Mouse (Mus musculus) liver, embryonic 16.5 days (tissue): ENCODE data around the gene Maged1. TPM values are rescaled to one million over a fixed set of nuclear protein-coding genes. Genes with fewer than 3 reads are reported as not detected.

Source experiments
- ATAC-seq: fragments of 200-750 bp; cut with Nextera tagmentation; 2 replicates; pipeline ENCODE4 v1.8.0; 2017; ENCODE audit warnings: low read depth, mild to moderate bottlenecking, moderate number of reproducible peaks, moderate library complexity
- H3K27ac ChIP-seq: fragments of 300-500 bp; sonication (generic); 2 replicates; pipeline ENCODE4 v1.5.1; 2014; ENCODE audit warnings: mild to moderate bottlenecking, low read length
- H3K27me3 ChIP-seq: fragments of 300-500 bp; sonication (generic); 2 replicates; pipeline ENCODE4 v1.6.1; 2014; ENCODE audit warnings: low read depth, low read length, mixed read lengths; ENCODE audit not compliant: control insufficient read depth, insufficient read depth
- H3K36me3 ChIP-seq: fragments of 300-500 bp; sonication (generic); 2 replicates; pipeline ENCODE4 v1.6.1; 2014; ENCODE audit warnings: mild to moderate bottlenecking; ENCODE audit not compliant: control insufficient read depth, insufficient read depth
- H3K4me1 ChIP-seq: fragments of 300-500 bp; sonication (generic); 2 replicates; pipeline ENCODE4 v1.6.1; 2014; ENCODE audit warnings: low read depth, low read length, mixed read lengths; ENCODE audit not compliant: control insufficient read depth
- H3K4me2 ChIP-seq: fragments of 300-500 bp; sonication (generic); 2 replicates; pipeline ENCODE4 v1.6.1; 2014; ENCODE audit warnings: low read depth, low read length, mixed read lengths
- H3K4me3 ChIP-seq: fragments of 300-500 bp; sonication (generic); 2 replicates; pipeline ENCODE4 v1.5.1; 2014; ENCODE audit warnings: low read depth, mild to moderate bottlenecking, low read length
- H3K9ac ChIP-seq: fragments of 300-500 bp; sonication (generic); 2 replicates; pipeline ENCODE4 v1.6.1; 2014; ENCODE audit warnings: low read depth, low read length
- H3K9me3 ChIP-seq: fragments of 300-500 bp; sonication (generic); replicated peaks from 2 replicates; pipeline ENCODE4 v1.6.1; 2016; ENCODE audit warnings: low read length; ENCODE audit not compliant: control insufficient read depth
- WGBS: fragments of 180-500 bp; shearing (Covaris S2); extraction: QIAGEN DNeasy Blood & Tissue Kit; methylation state at CpG from one replicate; pipeline ENCODE4 v1.1.7; 2014; ENCODE audit not compliant: insufficient replicate concordance; 5-methylcytosine and 5-hydroxymethylcytosine counted together
- polyA plus RNA-seq: library from polyadenylated mRNA; unstranded; fragments of >200 nt; fragmentation: Nextera tagmentation; extraction: Ambion mirVana; gene quantifications from 2 replicates; pipeline ENCODE4 v1.2.1, GENCODE M21; 2015

Maged1 gene
- polyA plus RNA-seq: 74.9 and 84.6 TPM in 2 replicates

GRCm38 (mm10) chrX:94541918-94542355 lies at the start of gene Maged1:
Gene Maged1, minus strand, starts transcription at chrX:94542143.
- H3K27ac ChIP-seq: no peak within 1 kb of the TSS
- peak within 1 kb of the TSS; percentile 64 for H3K4me3 ChIP-seq
- no peaks in the 10 kb centered on the region for H3K36me3 ChIP-seq
- H3K27me3 ChIP-seq: peaks cover 33% of the 10 kb centered on the region
- no peaks in the 10 kb centered on the region; the same call in 1 of the 2 replicates for H3K4me1 ChIP-seq
- no peaks in the 10 kb centered on the region for H3K9me3 ChIP-seq
- H3K9ac ChIP-seq: peak within 1 kb of the TSS; percentile 58
- peak within 1 kb of the TSS; percentile 64 for H3K4me2 ChIP-seq
- WGBS: 28% methylated on average over 32 of the region's 32 CpGs
- peak; percentile 88 for ATAC-seq

- Histone ChIP-seq H3K4me3 (no peak overlapping the region), H3K27me3 (no peaks in the 10 kb centered on the region), H3K36me3 (no peaks in the 10 kb centered on the region), H3K9me3 (no peaks in the 10 kb centered on the region), H3K9ac (no peak overlapping the region), H3K4me1 (no peaks in the 10 kb centered on the region), H3K27ac (no peak overlapping the region), H3K4me2 (no peak overlapping the region)
- no peak for ATAC-seq
- 50% methylated on average over 1 of the region's 1 CpGs for WGBS
Observed at GRCm38 (mm10) chrX:94580251-94580650, 38.3 kb upstream of the Maged1 start.

- ATAC-seq: no peak
- 44% methylated on average over 2 of the region's 2 CpGs for WGBS
Observed at GRCm38 (mm10) chrX:94564694-94565093, 22.8 kb upstream of the Maged1 start.

GRCm38 (mm10) chrX:94562392-94562791 lies 20.4 kb upstream of the Maged1 start:
- WGBS: 28% methylated on average over 5 of the region's 5 CpGs
- no peaks in the 10 kb centered on the region for H3K4me1 ChIP-seq
- no peak overlapping the region for H3K4me2 ChIP-seq
- no peak overlapping the region for H3K27ac ChIP-seq
- no peaks in the 10 kb centered on the region for H3K9me3 ChIP-seq
- no peak overlapping the region for H3K4me3 ChIP-seq
- no peaks in the 10 kb centered on the region for H3K36me3 ChIP-seq
- H3K27me3 ChIP-seq: no peaks in the 10 kb centered on the region
- ATAC-seq: no peak
- H3K9ac ChIP-seq: no peak overlapping the region

More at GRCm38 (mm10) chrX:94564694-94565093, 22.8 kb upstream of the Maged1 start:
- Histone ChIP-seq H3K4me1 (no peaks in the 10 kb centered on the region), H3K36me3 (no peaks in the 10 kb centered on the region), H3K9ac (no peak overlapping the region), H3K4me3 (no peak overlapping the region), H3K27ac (no peak overlapping the region), H3K9me3 (no peaks in the 10 kb centered on the region), H3K27me3 (no peaks in the 10 kb centered on the region), H3K4me2 (no peak overlapping the region)

- H3K36me3 ChIP-seq: no peaks in the 10 kb centered on the region
- 31% methylated on average over 3 of the region's 3 CpGs for WGBS
- H3K4me3 ChIP-seq: no peak overlapping the region
- no peaks in the 10 kb centered on the region for H3K9me3 ChIP-seq
- no peak overlapping the region for H3K9ac ChIP-seq
- H3K27me3 ChIP-seq: peaks cover 3% of the 10 kb centered on the region; the same call in 1 of the 2 replicates
- no peaks in the 10 kb centered on the region for H3K4me1 ChIP-seq
- ATAC-seq: no peak
- no peak overlapping the region for H3K27ac ChIP-seq
- no peak overlapping the region for H3K4me2 ChIP-seq
Observed at GRCm38 (mm10) chrX:94548227-94548626, 6.3 kb upstream of the Maged1 start.

GRCm38 (mm10) chrX:94545941-94546340 lies 4.0 kb upstream of the Maged1 start:
- H3K4me3 ChIP-seq: no peak overlapping the region
- no peak for ATAC-seq

GRCm38 (mm10) chrX:94544923-94545322 lies 3.0 kb upstream of the Maged1 start:
- Histone ChIP-seq H3K9ac (no peak overlapping the region), H3K9me3 (no peaks in the 10 kb centered on the region), H3K4me3 (no peak overlapping the region), H3K4me1 (no peaks in the 10 kb centered on the region; the same call in 1 of the 2 replicates), H3K27me3 (peaks cover 34% of the 10 kb centered on the region), H3K4me2 (no peak overlapping the region), H3K36me3 (no peaks in the 10 kb centered on the region), H3K27ac (no peak overlapping the region)
- 17% methylated on average over 1 of the region's 1 CpGs for WGBS
- ATAC-seq: no peak

More at GRCm38 (mm10) chrX:94545941-94546340, 4.0 kb upstream of the Maged1 start:
- Histone ChIP-seq H3K36me3 (no peaks in the 10 kb centered on the region), H3K27ac (no peak overlapping the region), H3K27me3 (peaks cover 23% of the 10 kb centered on the region), H3K9me3 (no peaks in the 10 kb centered on the region), H3K4me1 (no peaks in the 10 kb centered on the region; the same call in 1 of the 2 replicates), H3K9ac (no peak overlapping the region), H3K4me2 (no peak overlapping the region)
- 44% methylated on average over 3 of the region's 3 CpGs for WGBS

GRCm38 (mm10) chrX:94542536-94542935 lies 593 bp upstream of the Maged1 start:
- peak overlapping the region; percentile 64 for H3K4me2 ChIP-seq
- ATAC-seq: no peak
- H3K27me3 ChIP-seq: peaks cover 35% of the 10 kb centered on the region
- no peak overlapping the region for H3K27ac ChIP-seq
- H3K4me1 ChIP-seq: no peaks in the 10 kb centered on the region; the same call in 1 of the 2 replicates
- 32% methylated on average over 9 of the region's 9 CpGs for WGBS
- H3K9me3 ChIP-seq: no peaks in the 10 kb centered on the region
- no peak overlapping the region for H3K9ac ChIP-seq
- H3K36me3 ChIP-seq: no peaks in the 10 kb centered on the region
- peak overlapping the region; percentile 64 for H3K4me3 ChIP-seq

GRCm38 (mm10) chrX:94541206-94541605 lies 737 bp downstream of the Maged1 start:
- no peak for ATAC-seq
- Histone ChIP-seq H3K4me2 (peak overlapping the region; percentile 64), H3K4me3 (peak overlapping the region; percentile 64), H3K9me3 (no peaks in the 10 kb centered on the region), H3K27ac (no peak overlapping the region), H3K36me3 (no peaks in the 10 kb centered on the region), H3K9ac (peak overlapping the region; percentile 58), H3K4me1 (no peaks in the 10 kb centered on the region; the same call in 1 of the 2 replicates), H3K27me3 (peaks cover 33% of the 10 kb centered on the region)
- WGBS: 24% methylated on average over 25 of the region's 25 CpGs
